Mouse (Mus musculus): ENCODE measurements at regions not wholly inside any gene's neighbourhood (a gene's known extent, or its start where the extent isn't known, plus 50 kb on each side); places are given as distances from the start of the nearest gene placed in this dataset.

DNA sequence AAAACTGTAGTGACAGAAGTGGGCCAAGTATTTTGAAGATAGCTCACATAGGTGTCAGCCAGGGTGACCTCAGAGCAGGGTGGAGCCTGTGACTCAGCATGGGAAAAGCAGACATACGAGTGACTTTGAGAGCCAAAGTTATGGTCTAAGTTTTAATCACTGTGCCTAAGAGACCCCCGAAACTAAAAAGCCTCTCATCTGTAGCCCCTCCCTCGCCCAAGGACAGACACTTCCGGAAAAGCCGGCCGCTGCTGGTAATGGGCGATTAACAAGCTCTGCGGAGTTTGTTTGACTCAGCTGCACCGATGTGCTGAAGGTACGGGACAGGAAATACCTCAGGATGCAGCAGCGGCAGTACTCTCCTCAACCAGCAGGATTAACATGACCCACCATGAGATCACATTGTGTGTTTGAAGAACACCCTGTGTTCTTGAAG lies 182.1 kb upstream of the Foxn2 start:
- DNase-seq = no peak

DNA sequence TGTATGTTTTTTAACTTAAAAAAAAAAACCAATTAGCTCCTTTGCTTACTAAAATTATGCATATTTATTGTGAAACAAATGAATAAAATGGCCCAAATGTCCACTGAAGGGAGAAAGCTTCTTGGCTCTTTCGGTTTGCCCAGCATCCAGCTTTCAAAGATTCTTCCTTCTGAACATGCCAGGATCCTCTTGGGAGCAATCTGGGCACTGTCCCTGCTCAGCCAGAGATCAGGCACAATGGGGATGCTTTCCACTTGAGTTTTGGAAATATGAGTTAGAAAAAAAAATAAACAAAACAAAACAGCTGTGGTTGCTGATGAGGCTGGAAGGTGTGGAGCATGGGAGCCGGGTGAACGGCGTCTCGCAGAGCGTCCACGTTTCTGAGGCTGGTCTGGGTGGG lies 180.3 kb upstream of the Foxn2 start:
- DNase-seq = no peak

DNA sequence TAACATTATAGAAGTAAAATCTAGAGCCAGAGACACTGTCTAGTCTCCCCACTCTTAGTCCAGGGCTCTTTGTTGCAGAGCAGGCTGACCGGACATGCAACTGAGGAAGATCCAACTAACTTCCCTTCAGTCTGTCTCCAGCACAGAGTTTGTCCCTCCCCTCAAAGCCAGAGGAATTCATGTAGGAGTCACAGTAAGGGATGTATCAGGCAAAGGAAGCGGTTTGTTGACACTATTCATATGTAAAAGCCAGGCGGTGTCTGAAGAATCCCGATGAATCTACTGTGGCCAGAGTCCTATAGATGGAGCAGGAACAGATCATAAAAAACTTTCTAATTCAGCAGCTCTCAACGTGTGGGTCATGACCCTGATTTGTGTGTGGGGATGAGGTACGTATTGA lies 179.7 kb upstream of the Foxn2 start:
- no peak for DNase-seq

DNA sequence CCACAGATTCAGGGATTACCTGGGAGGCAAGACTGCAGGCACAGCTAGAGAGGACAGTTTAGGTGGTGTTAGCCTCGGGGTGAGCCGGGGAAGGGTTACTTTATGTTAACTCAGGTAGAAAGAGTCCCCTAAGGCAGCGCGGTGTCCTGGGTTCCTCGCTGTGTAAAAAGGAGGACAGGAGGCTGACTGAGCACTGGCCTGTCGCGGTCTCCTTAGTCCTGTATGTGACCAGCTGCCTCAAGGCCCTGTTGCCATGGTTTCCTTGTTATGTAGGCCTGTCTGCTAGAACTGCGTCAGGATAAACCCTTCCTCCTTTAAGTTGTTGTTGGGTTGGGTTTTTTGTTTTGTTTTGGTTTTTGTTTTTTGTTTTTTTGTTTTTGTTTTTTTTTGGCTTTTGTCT lies 179.0 kb upstream of the Foxn2 start:
- DNase-seq = no peak

DNA sequence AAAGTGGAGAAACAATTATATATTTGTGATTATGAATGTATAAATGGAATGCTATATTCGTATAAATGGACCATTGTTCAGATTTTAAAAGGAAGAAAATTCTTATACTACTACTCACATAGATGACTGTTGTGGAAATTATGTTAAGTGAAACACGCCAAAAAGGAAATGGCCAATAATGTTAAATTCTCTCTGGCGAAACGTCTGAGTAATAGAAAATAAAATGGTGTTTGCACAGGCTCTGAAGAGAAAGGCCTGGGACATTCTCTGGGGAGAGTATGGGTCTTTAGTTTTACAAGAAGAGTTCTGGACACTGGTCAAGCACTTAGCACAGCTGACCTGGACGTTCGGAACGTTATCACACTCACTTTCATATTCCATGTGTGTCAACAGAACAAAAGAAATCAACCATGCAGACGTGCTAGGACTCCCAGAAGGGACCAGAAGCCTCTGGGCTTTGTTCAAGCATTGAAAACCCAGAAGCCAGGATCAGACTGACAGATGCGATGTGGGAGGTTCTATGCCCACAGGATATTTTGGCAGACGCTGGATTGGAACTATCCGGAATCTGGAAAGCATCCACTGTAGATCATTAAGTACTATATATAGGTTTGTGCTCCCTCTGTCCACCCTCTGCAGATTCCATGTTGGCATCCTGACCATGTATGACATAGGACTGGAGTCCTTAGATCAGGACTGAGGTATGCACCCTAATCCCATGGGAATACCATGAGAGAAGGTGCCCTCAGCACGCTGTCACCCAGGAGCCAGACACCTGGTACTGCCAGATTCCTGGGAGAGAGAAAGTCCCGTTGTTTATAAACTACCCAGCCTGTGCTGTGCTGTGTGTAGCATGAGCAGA lies 178.0 kb upstream of the Foxn2 start:
- DNase-seq = no peak

DNA sequence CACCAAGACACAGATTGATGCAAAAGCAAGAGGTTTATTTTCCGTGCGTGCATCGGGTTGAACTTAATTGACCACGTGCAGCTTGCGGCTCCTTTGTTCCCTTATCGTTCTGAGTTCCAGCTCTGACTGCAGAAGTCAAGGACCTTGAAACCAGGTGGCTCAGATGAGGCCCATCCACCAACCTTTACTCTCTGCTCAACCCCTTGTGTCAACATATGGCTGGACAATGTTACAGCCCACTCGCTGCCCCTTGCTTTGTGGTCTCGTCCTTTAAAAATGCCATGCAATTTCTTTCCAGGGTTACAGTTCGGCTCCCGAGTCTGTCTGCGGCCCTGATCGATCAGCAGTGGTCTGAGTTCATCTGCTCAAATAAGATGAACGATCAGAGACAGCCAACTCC lies 175.2 kb upstream of the Foxn2 start:
- no peak for DNase-seq

DNA sequence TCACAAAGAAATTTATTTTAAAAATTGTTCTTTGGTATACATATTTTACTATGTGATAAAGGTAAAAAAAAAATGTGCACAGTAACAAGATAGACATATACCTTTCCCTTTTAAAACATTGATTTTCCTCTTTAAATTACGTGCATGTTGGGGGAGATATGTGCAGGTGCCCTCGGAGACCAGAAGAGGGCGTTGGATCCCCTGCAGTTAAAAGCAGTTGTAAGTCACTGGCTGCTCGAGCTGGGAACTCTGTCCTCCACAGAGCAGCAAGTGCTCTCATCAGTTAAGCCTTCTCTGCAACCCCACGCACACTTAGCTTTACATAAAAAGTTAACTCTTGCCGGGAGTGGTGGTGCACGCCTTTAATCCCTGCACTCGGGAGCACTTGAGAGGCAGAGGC lies 172.3 kb upstream of the Foxn2 start:
- no peak for DNase-seq

DNA sequence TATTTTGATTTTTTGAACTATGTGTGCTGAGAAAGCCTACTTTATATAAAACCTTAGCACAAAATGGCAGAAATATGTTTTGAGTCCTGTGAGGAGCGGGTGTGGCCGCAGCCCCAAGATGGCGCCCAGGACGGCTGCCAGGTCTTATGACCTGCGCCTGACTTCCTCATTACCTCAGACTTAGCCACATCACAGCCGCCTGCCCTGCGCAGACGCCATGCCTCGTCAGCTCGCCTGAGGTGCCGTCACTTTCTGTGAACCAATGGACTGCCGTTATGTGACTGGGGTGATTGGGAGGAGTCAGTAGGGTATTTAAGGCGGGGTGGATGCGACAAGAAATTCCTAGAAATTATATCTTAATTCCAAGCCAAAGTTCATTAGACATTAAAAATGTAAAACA lies 171.7 kb upstream of the Foxn2 start:
- DNase-seq = no peak

DNA sequence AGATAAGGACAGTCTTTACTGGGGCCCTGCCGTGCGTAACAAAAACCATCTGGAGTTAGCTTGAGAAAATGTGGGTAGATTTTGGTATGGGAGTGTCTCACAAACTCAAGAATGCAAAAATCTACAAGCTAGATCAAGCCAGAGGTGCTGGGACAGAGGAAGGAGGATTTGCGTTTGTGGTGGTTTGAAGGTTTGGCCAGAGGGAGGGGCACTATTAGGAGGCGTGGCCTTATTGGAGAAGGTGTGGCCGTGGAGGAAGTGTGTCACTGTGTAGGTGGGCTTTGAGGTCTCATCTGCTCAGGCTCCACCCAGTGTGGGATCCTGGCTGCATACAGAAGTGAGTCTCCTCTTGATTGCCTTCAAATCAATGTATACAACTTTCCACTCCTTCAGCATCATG lies 169.6 kb upstream of the Foxn2 start:
- DNase-seq = no peak

DNA sequence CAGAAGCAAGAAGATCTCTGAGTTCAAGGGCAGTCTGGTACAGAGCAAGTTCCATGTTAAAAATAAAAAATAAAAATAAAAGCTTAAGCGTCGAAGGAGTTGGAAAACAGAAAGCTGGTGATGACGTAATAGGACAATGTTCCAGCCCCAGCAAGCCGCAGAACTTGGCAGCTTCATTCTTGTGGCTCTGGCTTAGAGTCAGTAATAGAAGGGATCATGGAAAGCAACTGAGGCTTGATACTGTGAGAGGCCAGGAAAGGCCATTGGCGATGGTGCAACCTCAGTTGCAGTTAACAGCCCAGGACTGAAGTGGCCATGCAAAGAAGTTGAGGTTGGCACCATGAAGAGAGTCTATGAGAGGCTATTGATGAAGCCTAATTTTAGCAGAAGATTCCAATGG lies 168.3 kb upstream of the Foxn2 start:
- DNase-seq = no peak

DNA sequence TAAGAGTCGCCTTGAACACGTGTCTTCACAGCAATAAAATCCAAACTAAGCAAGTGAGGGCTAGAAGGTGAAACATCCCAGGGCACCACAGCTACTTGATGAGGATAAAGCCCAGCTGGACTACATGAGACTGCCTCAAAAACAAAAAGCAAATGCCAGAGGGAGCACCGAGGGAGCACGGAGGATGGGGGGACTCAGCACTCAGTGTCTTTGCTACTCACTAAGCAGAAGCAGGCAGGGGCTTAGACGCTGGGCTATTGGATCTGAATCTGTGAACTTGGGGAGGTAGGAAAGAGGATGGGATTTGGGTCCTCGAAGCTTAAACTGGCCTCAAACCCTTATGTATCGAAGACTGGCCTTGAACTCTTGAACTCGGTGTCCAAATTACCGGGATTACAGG lies 167.0 kb upstream of the Foxn2 start:
- DNase-seq = no peak

DNA sequence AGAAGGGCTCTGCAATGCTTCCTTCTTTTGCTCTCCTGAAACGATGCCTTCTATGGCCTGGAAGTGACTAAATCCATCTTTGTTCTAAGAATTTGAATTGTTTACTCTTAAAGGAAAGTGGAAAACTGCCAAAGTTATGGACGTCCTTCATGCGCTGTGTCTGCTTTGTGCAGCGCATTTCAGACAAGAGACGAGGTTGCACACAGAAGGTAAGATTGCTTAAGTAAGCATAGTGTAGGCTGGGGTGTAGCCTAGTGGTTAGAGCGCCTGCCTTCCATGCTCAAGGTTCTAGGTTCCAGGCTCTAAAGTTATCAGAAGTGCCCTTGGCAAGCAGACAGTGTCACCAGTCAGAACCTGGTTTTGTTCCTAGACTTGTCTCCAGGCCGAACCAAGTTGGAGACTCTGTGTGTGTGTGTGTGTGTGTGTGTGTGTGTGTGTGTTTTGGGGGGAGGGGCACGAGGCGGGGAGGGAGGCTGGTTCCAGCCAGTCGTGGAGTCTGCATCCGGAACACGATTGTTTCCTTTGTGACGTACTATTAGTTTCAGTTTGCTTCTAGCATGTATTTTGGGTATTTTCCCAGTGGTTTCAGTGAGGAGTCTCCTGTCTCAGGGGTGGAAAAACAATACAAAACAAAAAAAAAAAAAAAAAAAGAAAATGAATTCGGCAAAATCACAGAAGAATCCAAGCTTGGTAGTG lies 166.4 kb upstream of the Foxn2 start:
- no peak for DNase-seq

DNA sequence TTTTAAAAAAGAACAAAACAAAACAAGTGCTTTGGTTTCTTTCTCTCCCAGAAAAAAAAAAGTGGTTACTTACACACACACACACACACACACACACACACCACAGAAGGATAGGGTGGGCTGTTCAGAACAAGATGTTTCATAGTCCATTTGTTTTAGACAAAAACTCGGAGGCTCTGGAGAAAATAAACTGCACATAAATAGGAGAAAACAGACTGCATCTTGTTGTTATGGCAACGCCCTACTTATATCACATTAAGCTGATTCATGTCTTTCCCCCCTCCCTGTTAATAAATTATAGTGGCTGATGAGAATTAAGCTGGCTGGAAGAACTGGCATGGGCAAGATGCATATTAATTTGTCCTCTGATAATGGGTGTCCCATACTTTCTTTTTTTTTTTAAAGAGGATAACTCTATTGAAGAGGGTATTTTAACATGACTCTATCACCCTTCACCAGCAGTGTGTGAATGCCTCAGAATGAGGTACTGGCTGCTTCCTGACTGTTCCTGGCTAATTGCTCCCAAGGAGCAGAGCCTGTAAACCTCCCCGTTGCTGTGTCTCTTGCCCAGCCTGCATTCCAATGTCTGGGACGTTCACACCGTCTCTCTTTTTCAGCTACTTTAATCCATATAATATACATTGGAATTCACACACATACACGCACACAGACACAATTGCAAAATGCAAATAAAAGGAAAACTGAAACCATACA lies 165.6 kb upstream of the Foxn2 start:
- no peak for DNase-seq

DNA sequence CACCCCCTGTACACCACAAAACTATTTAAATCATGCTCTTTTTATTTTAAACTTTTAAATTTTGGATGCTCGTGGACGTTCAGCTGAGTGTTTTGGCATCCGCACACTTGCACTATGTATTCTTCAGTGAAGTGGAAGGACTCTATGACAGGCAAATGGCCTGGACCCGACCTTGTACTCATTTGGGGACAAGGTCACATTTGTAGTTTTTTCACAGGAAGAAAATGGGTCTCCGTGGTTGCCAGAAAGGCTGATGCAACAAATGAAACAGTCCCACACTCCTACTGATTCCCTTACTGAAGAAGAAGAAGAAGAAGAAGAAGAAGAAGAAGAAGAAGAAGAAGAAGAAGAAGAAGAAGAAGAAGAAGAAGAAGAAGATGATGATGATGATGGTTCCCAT lies 160.9 kb upstream of the Foxn2 start:
- DNase-seq = no peak

DNA sequence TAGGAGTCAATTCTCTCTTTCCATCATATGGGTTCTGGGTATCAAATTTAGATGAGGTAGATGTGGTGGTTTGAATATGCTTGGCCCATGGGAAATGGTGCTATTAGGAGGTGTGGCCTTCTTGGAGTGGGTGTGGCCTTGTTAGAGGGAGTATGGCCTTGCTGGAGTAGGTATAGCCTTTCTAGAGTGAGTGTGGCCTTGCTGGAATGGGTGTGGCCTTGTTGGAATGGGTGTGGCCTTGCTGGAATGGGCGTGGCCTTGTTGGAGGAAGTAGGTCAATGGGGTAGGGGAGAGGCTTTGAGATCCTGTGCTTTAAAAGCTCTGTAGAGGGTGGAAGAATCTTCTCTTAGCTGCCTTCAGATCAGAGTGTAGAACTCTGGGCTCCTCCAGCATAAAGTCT lies 157.8 kb upstream of the Foxn2 start:
- DNase-seq = no peak

DNA sequence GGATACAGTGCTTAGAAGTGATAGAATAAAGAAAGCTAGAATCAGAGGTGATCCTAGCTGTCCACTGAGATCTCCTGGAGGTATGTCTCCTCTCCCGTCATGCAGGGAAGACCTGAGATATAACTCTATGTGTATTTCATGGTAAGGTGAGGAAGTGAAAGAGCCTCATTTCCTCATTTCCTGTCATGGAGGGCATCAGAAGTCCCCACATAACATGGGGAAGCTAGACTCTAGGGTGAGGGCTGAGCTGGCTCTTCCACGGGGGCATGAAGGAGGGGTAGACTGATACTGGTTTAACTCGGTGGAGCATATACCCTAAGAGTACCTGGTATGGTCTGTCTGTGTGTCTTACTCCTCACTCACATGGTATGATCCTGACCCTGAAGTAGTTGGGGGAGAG lies 156.0 kb upstream of the Foxn2 start:
- no peak for DNase-seq

DNA sequence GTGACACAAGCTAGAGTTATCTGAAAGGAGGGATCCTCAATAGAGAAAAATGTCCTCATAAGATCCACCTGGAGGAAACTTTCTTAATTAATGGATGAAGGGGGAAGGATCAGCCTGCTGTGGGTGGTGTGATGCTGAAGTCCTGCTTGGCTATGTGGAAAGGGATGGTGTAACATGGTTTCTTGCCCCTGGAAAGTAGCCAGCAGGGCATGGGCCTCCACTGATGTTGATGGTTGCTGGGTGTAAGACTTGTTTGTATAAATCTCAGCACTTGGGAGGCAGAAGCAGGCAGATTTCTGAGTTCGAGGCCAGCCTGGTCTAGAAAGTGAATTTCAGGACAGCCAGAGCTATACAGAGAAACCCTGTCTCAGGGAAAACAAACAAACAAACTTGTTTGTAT lies 152.7 kb upstream of the Foxn2 start:
- DNase-seq = no peak

DNA sequence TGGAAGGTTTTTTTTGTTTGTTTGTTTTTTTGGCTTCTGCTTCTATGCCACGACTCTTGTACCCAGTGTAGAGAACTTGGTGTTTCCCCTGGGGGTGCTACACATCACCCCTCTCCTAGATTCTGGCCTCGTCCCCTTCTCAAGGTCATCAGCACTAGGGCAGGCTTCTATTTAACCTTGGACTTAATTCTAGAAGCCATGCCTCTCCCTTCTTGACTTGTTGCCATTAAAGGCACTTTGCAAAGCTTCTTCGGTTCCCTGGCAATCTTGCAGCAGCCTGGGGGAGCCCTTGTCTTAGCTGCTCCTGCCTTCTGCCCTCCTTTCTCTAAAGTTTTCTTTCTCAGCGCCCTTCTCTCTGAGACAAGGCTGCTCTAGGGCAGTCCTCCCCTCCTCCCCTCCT lies 143.0 kb upstream of the Foxn2 start:
- DNase-seq = no peak

DNA sequence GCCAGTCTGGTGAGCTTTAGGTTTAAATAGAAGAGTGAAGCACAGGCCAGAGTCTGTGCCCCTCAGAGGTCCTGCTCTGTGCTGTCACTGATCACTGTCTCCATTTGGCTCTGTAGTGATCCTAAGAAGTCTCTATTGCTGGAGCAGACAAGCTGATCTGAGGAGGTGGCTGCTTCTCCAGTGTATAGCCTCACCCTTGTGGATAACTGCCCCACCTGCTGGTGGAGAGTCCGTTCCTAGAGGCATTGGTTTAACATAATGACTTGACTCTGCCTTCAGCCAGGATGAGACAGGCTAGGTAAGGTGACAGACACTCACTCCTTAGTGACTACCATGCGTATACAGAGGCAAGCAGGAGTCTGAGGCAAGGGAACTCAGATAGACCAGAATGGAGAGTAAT lies 136.5 kb upstream of the Foxn2 start:
- peak in 1 of 2 experiments; percentile 24 for DNase-seq

DNA sequence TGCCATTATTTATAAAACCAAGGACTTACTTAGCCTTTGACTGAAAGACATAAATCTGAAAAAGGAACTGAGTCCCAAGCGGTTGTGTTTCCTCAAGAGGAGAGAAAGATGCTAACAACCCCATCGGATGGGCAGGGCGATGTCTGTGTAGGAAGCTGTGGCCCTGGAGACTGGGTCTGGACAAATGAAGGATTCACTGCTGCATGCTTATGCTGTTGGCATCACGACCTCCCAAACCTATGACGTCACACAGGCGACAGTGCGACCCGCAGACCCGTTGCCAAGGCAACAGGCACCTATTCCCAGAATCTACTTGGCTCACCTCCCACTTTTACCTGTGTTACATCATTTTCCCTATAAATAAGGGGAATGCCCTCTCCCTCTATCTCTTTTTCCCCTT lies 135.3 kb upstream of the Foxn2 start:
- no peak for DNase-seq

DNA sequence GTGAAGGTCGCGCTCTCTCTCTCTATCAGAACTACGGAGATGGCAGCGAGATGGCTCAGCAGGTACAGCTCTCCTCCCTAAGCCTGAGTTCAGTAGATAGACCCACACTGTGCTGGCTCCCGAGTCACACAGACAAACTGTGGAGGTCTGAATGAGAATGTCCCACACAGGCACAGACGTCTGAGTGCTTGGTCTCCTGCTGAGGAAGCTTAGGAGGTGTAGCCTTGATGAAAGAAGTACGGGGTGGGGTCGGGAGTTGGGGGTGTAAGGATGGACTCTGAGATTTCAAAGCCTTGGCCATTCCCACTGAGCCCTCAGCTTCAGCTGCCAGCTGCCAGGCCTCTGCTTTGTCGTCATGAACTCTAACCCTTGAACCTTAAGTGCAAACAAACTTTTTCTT lies 134.2 kb upstream of the Foxn2 start:
- DNase-seq = no peak

DNA sequence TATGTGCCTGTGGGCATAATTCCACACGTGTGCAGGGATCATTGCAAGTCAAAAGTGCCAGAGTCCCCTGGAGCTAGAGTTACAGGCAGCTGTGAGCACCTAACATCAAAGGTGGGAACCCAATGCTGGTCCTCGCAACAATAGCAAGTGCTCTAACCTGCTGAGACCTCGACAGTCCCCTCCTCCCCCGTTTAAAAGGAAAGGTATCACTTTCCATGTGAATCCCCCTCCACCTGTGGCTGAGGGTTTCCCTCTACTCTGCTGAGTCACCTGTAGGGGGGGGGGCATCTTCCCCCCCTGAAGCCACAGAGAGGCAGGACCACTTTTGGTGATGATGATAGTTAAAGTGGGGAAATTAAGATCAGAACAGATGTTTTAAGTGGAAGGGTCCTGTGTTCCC lies 133.4 kb upstream of the Foxn2 start:
- no peak for DNase-seq

DNA sequence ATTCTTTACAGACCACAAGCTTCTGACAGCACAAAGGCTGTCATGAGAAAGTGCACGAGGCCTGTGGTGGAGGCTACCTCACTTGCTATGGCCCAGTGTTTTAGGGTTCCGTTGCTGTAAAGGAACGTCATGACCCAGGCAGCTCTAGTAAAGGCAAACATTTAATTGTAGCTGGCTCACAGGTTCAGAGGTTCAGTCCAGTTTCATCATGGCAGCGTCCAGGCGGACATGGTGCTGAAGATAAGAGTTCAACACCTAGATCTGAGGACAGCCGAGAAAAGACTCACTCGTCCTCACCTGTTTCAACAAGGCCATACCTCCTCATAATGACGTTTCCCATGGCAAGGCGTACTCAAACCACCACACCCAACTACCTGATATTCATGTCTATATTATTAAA lies 132.7 kb upstream of the Foxn2 start:
- no peak for DNase-seq

DNA sequence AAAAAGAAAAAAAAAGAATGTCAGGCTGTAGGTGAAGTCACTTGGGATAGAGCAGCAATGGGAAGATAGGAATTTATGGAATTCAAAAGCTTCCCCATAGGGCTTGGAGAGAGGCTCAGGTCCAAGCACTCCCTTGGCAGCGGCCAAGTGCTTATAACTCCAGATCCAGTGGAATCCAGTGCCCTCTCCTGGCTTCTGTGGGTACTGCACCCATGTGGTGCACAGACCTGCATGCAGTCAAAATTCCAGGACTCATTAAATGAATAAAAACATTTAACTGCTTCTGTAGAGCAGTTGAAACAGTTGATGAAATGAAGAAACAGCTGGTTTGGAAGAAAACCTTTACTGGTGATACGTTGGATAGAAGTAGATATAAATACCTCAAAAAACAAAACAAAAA lies 127.6 kb upstream of the Foxn2 start:
- no peak for DNase-seq

Measured in spleen, adult 18-20 months (tissue).